Comparison of ENCODE assay signal across 9 mouse cellular contexts in the genomic region with DNA sequence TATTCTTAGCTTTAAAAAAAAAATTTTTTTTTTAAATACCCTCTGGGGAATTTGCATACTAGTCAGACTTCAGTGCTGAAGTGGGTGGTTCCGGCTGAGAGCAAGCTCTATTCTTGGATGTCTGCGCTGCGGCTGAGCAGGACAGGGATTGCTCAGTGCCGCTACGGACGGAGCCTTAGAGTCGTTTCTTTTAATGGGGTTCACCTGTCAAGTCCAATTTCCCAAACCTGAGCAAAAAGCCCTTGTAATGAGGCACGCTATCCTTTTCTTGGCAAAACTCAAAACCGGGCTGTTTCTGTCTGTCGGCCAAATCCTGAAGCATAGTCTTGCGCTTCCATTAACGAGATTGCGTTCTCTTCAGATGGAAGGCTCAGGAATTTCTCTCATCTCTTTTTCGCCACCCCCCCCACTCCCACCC. TPM values are rescaled to one million over a fixed set of nuclear protein-coding genes. Genes with fewer than 3 reads are reported as not detected.
DNase-seq lines count a peak whose midpoint lies in the region; ATAC-seq lines count a peak whose summit lies in the region.
"Had no signal": no experiment of that assay in that cellular context is flagged by ENCODE, and none has a peak within 500 bp of the region (broad histone marks: within the 10 kb centered on the region; RNA-seq: fewer than 3 reads in every experiment).

No protein-coding gene starts in this region.

- intact Hi-C loops in left cerebral cortex, postnatal 4 days (cut with DNase I), result no loop called here

- peak overlapping the region; percentile 43 for H3K4me2 ChIP-seq in forebrain, embryonic 15.5 days (replicated peaks)

- H3K4me1 ChIP-seq in forebrain, embryonic 15.5 days, result peaks cover 32% of the 10 kb centered on the region

- 0 out of 2 replicates have a peak overlapping the region, but pooled peaks have one; percentile 30 for H3K9ac ChIP-seq in forebrain, embryonic 15.5 days (replicated peaks)

- 10% methylated on average over 14 of the region's 14 CpGs for WGBS in forebrain, embryonic 15.5 days

- ATAC-seq in frontal cortex, adult (ENCODE audit: low TSS enrichment), result peak; percentile 91
- ATAC-seq in forebrain, embryonic 15.5 days (replicated peaks), result peak; percentile 69

- H3K27ac ChIP-seq in forebrain, embryonic 15.5 days (replicated peaks), result peak overlapping the region; percentile 70

- no peaks in the 10 kb centered on the region for H3K9me3 ChIP-seq in forebrain, embryonic 15.5 days

- H3K27me3 ChIP-seq in forebrain, embryonic 15.5 days, result no peaks in the 10 kb centered on the region

- H3K4me3 ChIP-seq in forebrain, embryonic 15.5 days, result peak overlapping the region; percentile 21; the same call in 1 of the 2 replicates

- H3K36me3 ChIP-seq in forebrain, embryonic 15.5 days, result peaks cover 11% of the 10 kb centered on the region; the same call in 1 of the 2 replicates

- DNase-seq in frontal cortex, postnatal 25 days (ENCODE audit: low spot score in 2 of 2), result no peak
- DNase-seq in left cerebral cortex, adult 18-20 months (ENCODE audit: low spot score in 2 of 2), result peak; percentile 55 to 72
- DNase-seq in left cerebral cortex, postnatal 4 days, result no peak
- DNase-seq in retina, embryonic 14.5 days (ENCODE audit: low spot score), result peak; percentile 51
- no peak for DNase-seq in yolk sac, embryonic 10.5 days (ENCODE audit: low spot score)
- no peak for DNase-seq in cerebellum, adult 9-11 months
- DNase-seq: adrenal gland, adult 2 months had no signal

RNA-seq across cellular contexts. Expression of gene Basp1, which starts 54.9 kb away (rescaled TPM):
- 100 to 1,000 TPM; 630 to 642 TPM for total RNA-seq in left cerebral cortex, adult 18-20 months (2021)
- total RNA-seq in left cerebral cortex, postnatal 4 days (2021), result 1,000 to 10,000 TPM; 1,424 to 1,444 TPM
- 309 and 350 TPM in 2 replicates for polyA plus RNA-seq in forebrain, embryonic 15.5 days (2015; fragmentation: Nextera tagmentation; extraction: Ambion mirVana)

Comparison
In these comparisons a context has a peak if more than half of its experiments do, and no peak if none do; other contexts are left out.
1. DNase-seq: peak in left cerebral cortex, adult 18-20 months (2 of 2) and retina, embryonic 14.5 days (single experiment); none in frontal cortex, postnatal 25 days (0 of 2), left cerebral cortex, postnatal 4 days (single experiment), yolk sac, embryonic 10.5 days (single experiment) and cerebellum, adult 9-11 months (single experiment).